Mouse (Mus musculus): ENCODE results near the gene Rab5c. TPM values are rescaled to one million over a fixed set of nuclear protein-coding genes. Genes with fewer than 3 reads are reported as not detected.

The Rab5c gene
- polyA plus RNA-seq, 1 experiment from 2014 or later = 47.1 TPM

DNA sequence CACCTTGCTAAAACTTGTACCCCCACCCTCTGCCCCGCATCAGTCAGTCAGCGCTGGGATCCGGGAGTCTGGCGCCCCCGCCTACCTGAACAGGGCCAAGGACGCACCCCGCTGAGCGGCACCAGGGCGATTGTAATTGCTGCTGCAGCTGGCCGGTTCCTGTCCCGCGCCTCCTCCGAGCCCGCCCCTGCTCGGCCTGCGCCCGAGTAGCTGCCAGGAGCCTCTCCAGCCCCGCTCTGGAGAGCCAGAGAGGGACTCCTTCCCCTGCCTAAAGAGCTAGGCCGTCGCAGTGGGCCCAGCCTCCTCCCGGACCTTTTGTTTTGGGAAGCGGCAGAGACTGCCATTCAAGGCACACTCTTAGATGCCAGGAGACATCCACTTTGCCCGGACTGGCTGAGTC is 64.8 kb downstream of the Rab5c start:
- no peak overlapping the region for H3K27ac ChIP-seq (ENCODE audit: low read length)
- 4% methylated on average over 23 of the region's 23 CpGs for WGBS
- H3K4me2 ChIP-seq (replicated peaks; ENCODE audit: low read depth, low read length) = peak overlapping the region; percentile 42
- no peak; the same call in 1 of the 2 replicates for ATAC-seq (ENCODE audit: low FRiP score, low TSS enrichment)
- H3K36me3 ChIP-seq (ENCODE audit: insufficient read depth, low read length) = no peaks in the 10 kb centered on the region
- H3K27me3 ChIP-seq (ENCODE audit: insufficient read depth, low read length) = 0 out of 2 replicates have a peak, but pooled peaks cover 2% of the 10 kb centered on the region
- peaks cover 4% of the 10 kb centered on the region; the same call in 1 of the 2 replicates for H3K9me3 ChIP-seq (ENCODE audit: low read length)
- peaks cover 6% of the 10 kb centered on the region; the same call in 1 of the 2 replicates for H3K4me1 ChIP-seq (ENCODE audit: insufficient read depth, low read length)
- peak overlapping the region; percentile 50 for H3K9ac ChIP-seq (replicated peaks; ENCODE audit: low read length)
- H3K4me3 ChIP-seq (ENCODE audit: low read length) = no peak overlapping the region

DNA sequence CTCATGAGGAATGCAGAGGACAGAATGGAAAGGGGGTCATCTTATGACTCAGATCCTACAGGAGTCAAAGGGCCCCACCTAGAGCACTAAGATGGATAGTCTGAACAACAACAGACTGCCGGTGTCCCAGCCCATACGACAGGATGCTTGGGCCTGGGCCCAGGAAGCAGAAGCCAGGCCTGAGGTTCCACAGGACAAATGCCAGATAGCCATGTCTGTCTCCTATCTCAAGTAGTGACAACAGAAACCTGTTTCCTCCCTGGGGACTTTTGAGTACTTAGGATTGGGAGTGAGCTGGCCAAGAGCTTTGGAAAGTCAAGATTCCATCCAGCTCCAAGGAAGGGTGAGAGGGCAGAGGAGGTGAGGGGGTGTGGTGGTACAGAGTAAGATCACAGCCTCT is 66.1 kb downstream of the Rab5c start:
- Histone ChIP-seq H3K9ac (replicated peaks; ENCODE audit: low read length) (no peak overlapping the region), H3K27me3 (ENCODE audit: insufficient read depth, low read length) (0 out of 2 replicates have a peak, but pooled peaks cover 2% of the 10 kb centered on the region), H3K9me3 (ENCODE audit: low read length) (peaks cover 4% of the 10 kb centered on the region; the same call in 1 of the 2 replicates), H3K4me2 (replicated peaks; ENCODE audit: low read depth, low read length) (no peak overlapping the region), H3K36me3 (ENCODE audit: insufficient read depth, low read length) (no peaks in the 10 kb centered on the region), H3K27ac (ENCODE audit: low read length) (no peak overlapping the region), H3K4me1 (ENCODE audit: insufficient read depth, low read length) (peaks cover 6% of the 10 kb centered on the region; the same call in 1 of the 2 replicates), H3K4me3 (ENCODE audit: low read length) (no peak overlapping the region)
- no peak for ATAC-seq (ENCODE audit: low FRiP score, low TSS enrichment)
- WGBS = 71% methylated on average over 2 of the region's 2 CpGs

GRCm38 (mm10) chr11:100671049-100671448 is 67.0 kb downstream of the Rab5c start:
- ATAC-seq (ENCODE audit: low FRiP score, low TSS enrichment) = no peak
- Histone ChIP-seq H3K4me2 (replicated peaks; ENCODE audit: low read depth, low read length) (no peak overlapping the region), H3K36me3 (ENCODE audit: insufficient read depth, low read length) (no peaks in the 10 kb centered on the region), H3K9me3 (ENCODE audit: low read length) (peaks cover 4% of the 10 kb centered on the region; the same call in 1 of the 2 replicates), H3K4me1 (ENCODE audit: insufficient read depth, low read length) (peaks cover 6% of the 10 kb centered on the region; the same call in 1 of the 2 replicates), H3K9ac (replicated peaks; ENCODE audit: low read length) (no peak overlapping the region), H3K4me3 (ENCODE audit: low read length) (no peak overlapping the region), H3K27me3 (ENCODE audit: insufficient read depth, low read length) (0 out of 2 replicates have a peak, but pooled peaks cover 2% of the 10 kb centered on the region), H3K27ac (ENCODE audit: low read length) (no peak overlapping the region)
- WGBS = 60% methylated on average over 1 of the region's 1 CpGs

Other genes with a start within 250 kb of the Rab5c start
- 173 and 179 TPM in 2 replicates for gene Acly, start 210.2 kb downstream of the Rab5c start, polyA plus RNA-seq (2015; fragmentation: Nextera tagmentation; extraction: Ambion mirVana)
- gene Ttc25, start 192.6 kb downstream of the Rab5c start, polyA plus RNA-seq (2015; fragmentation: Nextera tagmentation; extraction: Ambion mirVana) = 1.0 and 1.1 TPM in 2 replicates
- gene Cnp, start 163.3 kb downstream of the Rab5c start, polyA plus RNA-seq (2015; fragmentation: Nextera tagmentation; extraction: Ambion mirVana) = 30.1 and 33.6 TPM in 2 replicates
- 72.8 and 74.8 TPM in 2 replicates for gene Nkiras2, start 119.0 kb downstream of the Rab5c start, polyA plus RNA-seq (2015; fragmentation: Nextera tagmentation; extraction: Ambion mirVana)
- 235 and 267 TPM in 2 replicates for gene Dnajc7, start 118.0 kb downstream of the Rab5c start, polyA plus RNA-seq (2015; fragmentation: Nextera tagmentation; extraction: Ambion mirVana)
- 0.32 and 0.69 TPM in 2 replicates for gene Zfp385c, start 45.8 kb downstream of the Rab5c start, polyA plus RNA-seq (2015; fragmentation: Nextera tagmentation; extraction: Ambion mirVana)
- gene Dhx58, start 33.9 kb downstream of the Rab5c start, polyA plus RNA-seq (2015; fragmentation: Nextera tagmentation; extraction: Ambion mirVana) = 2.6 and 3.2 TPM in 2 replicates
- 62.4 and 63.7 TPM in 2 replicates for gene Kat2a, start 25.8 kb downstream of the Rab5c start, polyA plus RNA-seq (2015; fragmentation: Nextera tagmentation; extraction: Ambion mirVana)
- 0.33 TPM in 1 of 2 replicates, not detected in the other for gene Hspb9, start 24.4 kb downstream of the Rab5c start, polyA plus RNA-seq (2015; fragmentation: Nextera tagmentation; extraction: Ambion mirVana)
- gene Kcnh4, start 21.7 kb upstream of the Rab5c start, polyA plus RNA-seq (2015; fragmentation: Nextera tagmentation; extraction: Ambion mirVana) = not detected in 2 replicates
- not detected in 2 replicates for gene Hcrt, start 24.7 kb upstream of the Rab5c start, polyA plus RNA-seq (2015; fragmentation: Nextera tagmentation; extraction: Ambion mirVana)
- 8.4 and 8.9 TPM in 2 replicates for gene Ghdc, start 32.7 kb upstream of the Rab5c start, polyA plus RNA-seq (2015; fragmentation: Nextera tagmentation; extraction: Ambion mirVana)
- 18.7 and 22.5 TPM in 2 replicates for gene Stat5b, start 112.5 kb upstream of the Rab5c start, polyA plus RNA-seq (2015; fragmentation: Nextera tagmentation; extraction: Ambion mirVana)
- gene Stat5a, start 121.1 kb upstream of the Rab5c start, polyA plus RNA-seq (2015; fragmentation: Nextera tagmentation; extraction: Ambion mirVana) = 3.7 and 4.5 TPM in 2 replicates
- 47.9 and 54.4 TPM in 2 replicates for gene Stat3, start 201.3 kb upstream of the Rab5c start, polyA plus RNA-seq (2015; fragmentation: Nextera tagmentation; extraction: Ambion mirVana)
- gene Cavin1, start 232.7 kb upstream of the Rab5c start, polyA plus RNA-seq (2015; fragmentation: Nextera tagmentation; extraction: Ambion mirVana) = 140 and 161 TPM in 2 replicates